Mouse (Mus musculus) brain, embryonic 14.5 days (tissue): ENCODE results near the gene Srsf6.

Source experiments
- CTCF ChIP-seq: fragments of 200-500 bp; IDR thresholded peaks from 2 replicates; pipeline ENCODE4 v1.5.1; 2012; ENCODE audit warnings: inconsistent platforms, mild to moderate bottlenecking, moderate library complexity, borderline replicate concordance; ENCODE audit not compliant: insufficient read depth, insufficient read length; ENCODE audit errors: extremely low read depth
- POLR2A ChIP-seq: fragments of 200-500 bp; IDR thresholded peaks from 2 replicates; pipeline ENCODE4 v1.6.1; 2012; ENCODE audit warnings: mild to moderate bottlenecking, inconsistent platforms, borderline replicate concordance; ENCODE audit not compliant: poor library complexity, insufficient read depth, insufficient read length, severe bottlenecking; ENCODE audit errors: extremely low read depth

- TF ChIP-seq CTCF (no peak), POLR2A (no peak)
Observed at GRCm38 (mm10) chr2:162932706-162933105, 1.4 kb downstream of the Srsf6 start.
